In genomic region chr2:57587065-57587464, GRCm38 (mm10) we compare ENCODE assay signal across 23 mouse cellular contexts.
DNase-seq lines count a peak whose midpoint lies in the region; ATAC-seq and TF ChIP-seq lines count a peak whose summit lies in the region.
"Had no signal": no experiment of that assay in that cellular context is flagged by ENCODE, and none has a peak within 500 bp of the region (broad histone marks: within the 10 kb centered on the region; RNA-seq: fewer than 3 reads in every experiment).

No protein-coding gene starts in this region.

- no peaks in the 10 kb centered on the region for H3K79me2 ChIP-seq in CH12.LX (replicated peaks; ENCODE audit: control insufficient read depth, extremely low read depth, insufficient read depth, poor library complexity, severe bottlenecking)

- no peak overlapping the region; the same call in 1 of the 2 replicates for H3K4me2 ChIP-seq in CH12.LX (ENCODE audit: insufficient read depth, low read depth, poor library complexity, severe bottlenecking)
- H3K4me2 ChIP-seq in kidney, embryonic 15.5 days: no peak overlapping the region
- H3K4me2 ChIP-seq: heart, embryonic 11.5 days; limb, embryonic 13.5 days; liver, embryonic 15.5 days; midbrain, embryonic 11.5 days; neural tube, embryonic 15.5 days had no signal

- no peaks in the 10 kb centered on the region for H3K27me3 ChIP-seq in CH12.LX (replicated peaks)
- H3K27me3 ChIP-seq in splenic B cell, adult 2 months (ENCODE audit: control insufficient read depth, insufficient read depth, low read length, poor library complexity, severe bottlenecking): no peaks in the 10 kb centered on the region
- H3K27me3 ChIP-seq in kidney, embryonic 15.5 days: no peaks in the 10 kb centered on the region
- H3K27me3 ChIP-seq: limb, embryonic 13.5 days; liver, embryonic 15.5 days; neural tube, embryonic 15.5 days had no signal

- no peak for TF ChIP-seq POLR2A in CH12.LX (IDR thresholded peaks at IDR 0.05; ENCODE audit: low read depth, low read length)

- dilution Hi-C loops in CH12.LX (cut with MboI; ENCODE audit: extremely low pct_ligation_motif_present, extremely low pct_unique_long_range_greater_than_20kb, low sequenced_read_pairs): no loop called here

- peak; percentile 87 to 94 for ATAC-seq in hematopoietic stem cell, adult 5-6 weeks (replicated peaks in 1 of 2; ENCODE audit: insufficient read depth in 1 of 2, low FRiP score in 2 of 2, low TSS enrichment in 1 of 2, low read depth in 1 of 2, poor library complexity in 2 of 2, severe bottlenecking in 2 of 2)
- no peak for ATAC-seq in kidney, embryonic 15.5 days (replicated peaks; ENCODE audit: low FRiP score)
- ATAC-seq: hindbrain, postnatal 0 days; intestine, embryonic 16.5 days; lung, postnatal 0 days had no signal

- H3K4me3 ChIP-seq in CH12.LX (replicated peaks in 1 of 3; ENCODE audit: low read depth in 2 of 3, low read length in 2 of 3, poor library complexity in 1 of 3): no peak overlapping the region
- H3K4me3 ChIP-seq in kidney, embryonic 15.5 days (replicated peaks): no peak overlapping the region
- H3K4me3 ChIP-seq: forebrain, embryonic 10.5 days; limb, embryonic 13.5 days; liver, embryonic 15.5 days; neural tube, embryonic 15.5 days had no signal

- no peak overlapping the region for H3K9ac ChIP-seq in CH12.LX (ENCODE audit: insufficient read depth, low read depth)
- no peak overlapping the region for H3K9ac ChIP-seq in kidney, embryonic 15.5 days
- H3K9ac ChIP-seq: limb, embryonic 13.5 days; liver, embryonic 15.5 days; neural tube, embryonic 15.5 days had no signal

- H3K4me1 ChIP-seq in CH12.LX (ENCODE audit: control insufficient read depth in 1 of 2, insufficient read depth in 2 of 2): peaks cover 0 to 4% of the 10 kb centered on the region in 2 experiments; a peak in 2 of 4 replicates
- no peaks in the 10 kb centered on the region for H3K4me1 ChIP-seq in kidney, embryonic 15.5 days
- H3K4me1 ChIP-seq: forebrain, embryonic 10.5 days; limb, embryonic 13.5 days; liver, embryonic 15.5 days; neural tube, embryonic 15.5 days had no signal

- H3K27ac ChIP-seq in CH12.LX (ENCODE audit: insufficient read depth, low read depth): no peak overlapping the region
- H3K27ac ChIP-seq in kidney, embryonic 15.5 days: no peak overlapping the region
- H3K27ac ChIP-seq: forebrain, embryonic 10.5 days; hindbrain, postnatal 0 days; limb, embryonic 13.5 days; liver, embryonic 15.5 days; macrophage; neural tube, embryonic 15.5 days had no signal

- 80% methylated on average over 3 of the region's 3 CpGs for WGBS in kidney, embryonic 15.5 days

- TF ChIP-seq RAD21 in CH12.LX (IDR thresholded peaks at IDR 0.05; ENCODE audit: low read depth, low read length): no peak

- no peak for TF ChIP-seq CTCF in CH12.LX (conservative IDR thresholded peaks at IDR 0.05 in 1 of 2, IDR thresholded peaks at IDR 0.05 in 1 of 2; ENCODE audit: low read depth in 2 of 2, low read length in 2 of 2)

- DNase-seq in CH12.LX (ENCODE audit: extremely low read depth) (peak; percentile 82), MEL-GATA-1-ER (ENCODE audit: extremely low read depth, low read depth) (peak; percentile 11)
- DNase-seq in splenic B cell, adult 2 months (ENCODE audit: low read depth, low spot score): peak; percentile 49
- DNase-seq in lung, adult 18-20 months: no peak
- no peak for DNase-seq in heart, adult 18-20 months
- DNase-seq: adrenal gland, postnatal 14 days; cerebellum, adult 9-11 months; kidney, adult 9 months; kidney, postnatal 36 days; spleen, adult 18-20 months; thymus, postnatal 25 days had no signal

- in situ Hi-C loops in CH12.LX (cut with MboI; ENCODE audit: low pct_ligation_motif_present, low pct_unique_long_range_greater_than_20kb, low sequenced_read_pairs): no loop called here

- H3K36me3 ChIP-seq in CH12.LX (replicated peaks in 1 of 2; ENCODE audit: control insufficient read depth in 1 of 2, insufficient read depth in 1 of 2, low read length in 1 of 2): no peaks in the 10 kb centered on the region
- H3K36me3 ChIP-seq in splenic B cell, adult 2 months (ENCODE audit: control insufficient read depth, insufficient read depth, low read length, poor library complexity, severe bottlenecking): no peaks in the 10 kb centered on the region
- H3K36me3 ChIP-seq in kidney, embryonic 15.5 days: no peaks in the 10 kb centered on the region
- H3K36me3 ChIP-seq: forebrain, embryonic 10.5 days; limb, embryonic 13.5 days; liver, embryonic 15.5 days; neural tube, embryonic 15.5 days had no signal

- no peaks in the 10 kb centered on the region for H3K9me3 ChIP-seq in CH12.LX (replicated peaks; ENCODE audit: low read length)
- H3K9me3 ChIP-seq in kidney, embryonic 15.5 days (replicated peaks): no peaks in the 10 kb centered on the region
- H3K9me3 ChIP-seq: forebrain, embryonic 10.5 days; limb, embryonic 13.5 days; liver, embryonic 15.5 days; neural tube, embryonic 15.5 days had no signal

- TF ChIP-seq EP300 in CH12.LX (IDR thresholded peaks at IDR 0.05; ENCODE audit: low read length): peak; percentile 83

TF ChIP-seq in CH12.LX, 34 proteins besides CTCF, POLR2A, EP300 and RAD21:
- TF ChIP-seq KAT2A (IDR thresholded peaks at IDR 0.05; ENCODE audit: insufficient replicate concordance, low read length) (no peak), MEF2A (IDR thresholded peaks at IDR 0.05; ENCODE audit: borderline replicate concordance, low read depth, low read length) (no peak), E2F4 (IDR thresholded peaks at IDR 0.05; ENCODE audit: insufficient replicate concordance, low read depth, low read length) (no peak), ZKSCAN1 (IDR thresholded peaks at IDR 0.05; ENCODE audit: borderline replicate concordance, low read depth, low read length) (no peak), ZC3H11A (IDR thresholded peaks at IDR 0.05; ENCODE audit: low read depth, low read length) (no peak), ETS1 (conservative IDR thresholded peaks at IDR 0.05; ENCODE audit: low read depth, low read length) (no peak), HCFC1 (IDR thresholded peaks at IDR 0.05; ENCODE audit: low read depth, low read length) (no peak), CHD2 (IDR thresholded peaks at IDR 0.05; ENCODE audit: low read length) (0 out of 2 replicates have a peak, but pooled peaks have one; percentile 16), IRF4 (IDR thresholded peaks at IDR 0.05; ENCODE audit: low read depth, low read length) (peak; percentile 85), MAZ (IDR thresholded peaks at IDR 0.05; ENCODE audit: low read depth, low read length) (no peak), JUN (IDR thresholded peaks at IDR 0.05; ENCODE audit: insufficient read depth, low read depth, low read length) (no peak), MXI1 (IDR thresholded peaks at IDR 0.05; ENCODE audit: low read depth, low read length) (no peak), MAX (IDR thresholded peaks at IDR 0.05; ENCODE audit: low read length) (0 out of 2 replicates have a peak, but pooled peaks have one; percentile 24), SIN3A (IDR thresholded peaks at IDR 0.05; ENCODE audit: low read length) (no peak), TCF12 (IDR thresholded peaks at IDR 0.05; ENCODE audit: low read depth, low read length) (0 out of 2 replicates have a peak, but pooled peaks have one; percentile 14), GABPA (IDR thresholded peaks at IDR 0.05; ENCODE audit: insufficient replicate concordance, low read depth, low read length) (no peak), TBP (conservative IDR thresholded peaks at IDR 0.05; ENCODE audit: low read depth, low read length) (0 out of 2 replicates have a peak, but pooled peaks have one; percentile 17), PAX5 (IDR thresholded peaks at IDR 0.05; ENCODE audit: low read length) (no peak), NELFE (IDR thresholded peaks at IDR 0.05; ENCODE audit: low read depth, low read length) (no peak), ZMIZ1 (IDR thresholded peaks at IDR 0.05; ENCODE audit: low read depth, low read length) (no peak), NRF1 (IDR thresholded peaks at IDR 0.05; ENCODE audit: low read depth, low read length) (no peak), USF2 (conservative IDR thresholded peaks at IDR 0.05; ENCODE audit: low read depth, low read length) (no peak), POLR2AphosphoS2 (IDR thresholded peaks at IDR 0.05; ENCODE audit: low read depth, low read length) (no peak), UBTF (IDR thresholded peaks at IDR 0.05; ENCODE audit: low read depth, low read length) (no peak), SMC3 (IDR thresholded peaks at IDR 0.05; ENCODE audit: low read depth, low read length) (no peak), BHLHE40 (IDR thresholded peaks at IDR 0.05; ENCODE audit: low read depth, low read length) (0 out of 2 replicates have a peak, but pooled peaks have one; percentile 17), MAFK (IDR thresholded peaks at IDR 0.05; ENCODE audit: insufficient replicate concordance, low read length) (0 out of 2 replicates have a peak, but pooled peaks have one; percentile 21)

Comparison
In these comparisons a context has a peak if more than half of its experiments do, and no peak if none do; other contexts are left out.
1. DNase-seq: peak in CH12.LX (single experiment), MEL-GATA-1-ER (single experiment) and splenic B cell, adult 2 months (single experiment); none in lung, adult 18-20 months (0 of 2) and heart, adult 18-20 months (0 of 2).